In genomic region chr17:29327691-29328090, GRCm38 (mm10) we compare ENCODE assay signal across 15 mouse cellular contexts. TPM values are rescaled to one million over a fixed set of nuclear protein-coding genes. Genes with fewer than 3 reads are reported as not detected.
A peak's percentile ranks its signal among the peaks of the same experiment; 100 is the strongest.
DNase-seq lines count a peak whose midpoint lies in the region; ATAC-seq lines count a peak whose summit lies in the region.
"Had no signal": no experiment of that assay in that cellular context is flagged by ENCODE, and none has a peak within 500 bp of the region (broad histone marks: within the 10 kb centered on the region; RNA-seq: fewer than 3 reads in every experiment).

No protein-coding gene starts in this region.

- H3K27me3 ChIP-seq in hindbrain, embryonic 10.5 days (ENCODE audit: insufficient read depth, poor library complexity, severe bottlenecking): peaks cover 57% of the 10 kb centered on the region
- H3K27me3 ChIP-seq in hindbrain, embryonic 12.5 days: peaks cover 31% of the 10 kb centered on the region
- peaks cover under 1% of the 10 kb centered on the region; the same call in 1 of the 2 replicates for H3K27me3 ChIP-seq in forebrain, embryonic 14.5 days (replicated peaks; ENCODE audit: control insufficient read depth, insufficient read depth, low read length)
- H3K27me3 ChIP-seq in midbrain, embryonic 10.5 days (ENCODE audit: low read depth, poor library complexity, severe bottlenecking): peaks cover 53% of the 10 kb centered on the region
- peaks cover 18% of the 10 kb centered on the region for H3K27me3 ChIP-seq in neural tube, embryonic 13.5 days

- H3K27ac ChIP-seq in hindbrain, embryonic 10.5 days: peak overlapping the region; percentile 87
- H3K27ac ChIP-seq in hindbrain, embryonic 12.5 days: no peak overlapping the region; the same call in 1 of the 2 replicates
- 0 out of 2 replicates have a peak overlapping the region, but pooled peaks have one; percentile 39 for H3K27ac ChIP-seq in forebrain, embryonic 14.5 days (ENCODE audit: low read depth, low read length)
- H3K27ac ChIP-seq in midbrain, embryonic 10.5 days (replicated peaks): peak overlapping the region; percentile 85
- H3K27ac ChIP-seq in neural tube, embryonic 13.5 days (replicated peaks): no peak overlapping the region
- H3K27ac ChIP-seq: embryonic facial prominence, embryonic 12.5 days; liver, embryonic 13.5 days had no signal

- H3K9me3 ChIP-seq in hindbrain, embryonic 10.5 days: no peaks in the 10 kb centered on the region
- no peaks in the 10 kb centered on the region for H3K9me3 ChIP-seq in hindbrain, embryonic 12.5 days (replicated peaks)
- H3K9me3 ChIP-seq in forebrain, embryonic 14.5 days (replicated peaks; ENCODE audit: control insufficient read depth, low read length): no peaks in the 10 kb centered on the region
- H3K9me3 ChIP-seq in midbrain, embryonic 10.5 days (replicated peaks): no peaks in the 10 kb centered on the region
- H3K9me3 ChIP-seq in neural tube, embryonic 13.5 days: no peaks in the 10 kb centered on the region
- H3K9me3 ChIP-seq: embryonic facial prominence, embryonic 12.5 days; heart, embryonic 10.5 days; liver, embryonic 13.5 days had no signal

- H3K36me3 ChIP-seq in hindbrain, embryonic 10.5 days: peaks cover 37% of the 10 kb centered on the region
- peaks cover 28% of the 10 kb centered on the region for H3K36me3 ChIP-seq in hindbrain, embryonic 12.5 days
- peaks cover 26% of the 10 kb centered on the region for H3K36me3 ChIP-seq in forebrain, embryonic 14.5 days (ENCODE audit: control insufficient read depth, insufficient read depth, low read length)
- H3K36me3 ChIP-seq in midbrain, embryonic 10.5 days: peaks cover 29% of the 10 kb centered on the region
- H3K36me3 ChIP-seq in neural tube, embryonic 13.5 days: peaks cover 27% of the 10 kb centered on the region

- 81% methylated on average over 9 of the region's 9 CpGs for WGBS in hindbrain, embryonic 10.5 days
- WGBS in hindbrain, embryonic 12.5 days: 77% methylated on average over 9 of the region's 9 CpGs
- 75% methylated on average over 9 of the region's 9 CpGs for WGBS in forebrain, embryonic 14.5 days
- WGBS in midbrain, embryonic 10.5 days: 79% methylated on average over 9 of the region's 9 CpGs
- WGBS in neural tube, embryonic 13.5 days: 79% methylated on average over 9 of the region's 9 CpGs

- no peak overlapping the region for H3K4me2 ChIP-seq in hindbrain, embryonic 12.5 days (replicated peaks)
- H3K4me2 ChIP-seq in forebrain, embryonic 14.5 days (ENCODE audit: low read length): no peak overlapping the region
- no peak overlapping the region for H3K4me2 ChIP-seq in neural tube, embryonic 13.5 days
- H3K4me2 ChIP-seq: liver, embryonic 13.5 days had no signal

- no peak for ATAC-seq in hindbrain, embryonic 12.5 days (ENCODE audit: low FRiP score)
- no peak for ATAC-seq in forebrain, embryonic 14.5 days
- no peak for ATAC-seq in neural tube, embryonic 13.5 days (ENCODE audit: low read depth)
- ATAC-seq in granulocyte monocyte progenitor cell, adult 5-6 weeks (replicated peaks; ENCODE audit: poor library complexity, severe bottlenecking): no peak
- ATAC-seq: intestine, embryonic 16.5 days had no signal

- H3K9ac ChIP-seq in hindbrain, embryonic 12.5 days: no peak overlapping the region
- H3K9ac ChIP-seq in forebrain, embryonic 14.5 days (ENCODE audit: low read length): no peak overlapping the region
- peak overlapping the region; percentile 59; the same call in 1 of the 2 replicates for H3K9ac ChIP-seq in neural tube, embryonic 13.5 days
- H3K9ac ChIP-seq: embryonic facial prominence, embryonic 12.5 days; liver, embryonic 13.5 days had no signal

- H3K4me3 ChIP-seq in hindbrain, embryonic 10.5 days: no peak overlapping the region
- no peak overlapping the region for H3K4me3 ChIP-seq in hindbrain, embryonic 12.5 days
- H3K4me3 ChIP-seq in forebrain, embryonic 14.5 days (ENCODE audit: low read depth, low read length): no peak overlapping the region
- peak overlapping the region; percentile 52 for H3K4me3 ChIP-seq in midbrain, embryonic 10.5 days
- no peak overlapping the region for H3K4me3 ChIP-seq in neural tube, embryonic 13.5 days
- H3K4me3 ChIP-seq: embryonic facial prominence, embryonic 12.5 days; liver, embryonic 13.5 days had no signal

- H3K4me1 ChIP-seq in hindbrain, embryonic 10.5 days (replicated peaks): peaks cover 40% of the 10 kb centered on the region
- H3K4me1 ChIP-seq in hindbrain, embryonic 12.5 days: peaks cover 34% of the 10 kb centered on the region
- peaks cover 25% of the 10 kb centered on the region for H3K4me1 ChIP-seq in forebrain, embryonic 14.5 days (ENCODE audit: control insufficient read depth, insufficient read depth, low read length)
- H3K4me1 ChIP-seq in midbrain, embryonic 10.5 days: peaks cover 52% of the 10 kb centered on the region
- peaks cover 38% of the 10 kb centered on the region for H3K4me1 ChIP-seq in neural tube, embryonic 13.5 days (replicated peaks)

- no peak for DNase-seq in hindbrain, embryonic 10.5 days (ENCODE audit: low spot score)
- no peak for DNase-seq in forebrain, embryonic 14.5 days (ENCODE audit: low spot score)
- no peak for DNase-seq in midbrain, embryonic 10.5 days (ENCODE audit: low spot score)
- DNase-seq in thymus, postnatal 10 days (ENCODE audit: low spot score in 2 of 2): no peak
- DNase-seq: B cell, adult 2 months; cerebellum, postnatal 36 days; kidney, postnatal 10 days; liver, embryonic 13.5 days; thymus, postnatal 25 days had no signal

RNA-seq across cellular contexts. Expression of gene Pi16, which starts 10.2 kb away (rescaled TPM):
- polyA plus RNA-seq in hindbrain, embryonic 10.5 days (2016; fragmentation: Nextera tagmentation; extraction: Ambion mirVana): 0.71 and 1.1 TPM in 2 replicates
- polyA plus RNA-seq in hindbrain, embryonic 12.5 days (2016; fragmentation: Nextera tagmentation; extraction: Ambion mirVana): 0.97 and 1.2 TPM in 2 replicates
- 1.2 TPM in 2 replicates for polyA plus RNA-seq in forebrain, embryonic 14.5 days (2014; fragmentation: Nextera tagmentation; extraction: Ambion mirVana)
- polyA plus RNA-seq in midbrain, embryonic 10.5 days (2016; fragmentation: Nextera tagmentation; extraction: Ambion mirVana): 0.75 and 0.82 TPM in 2 replicates
- 1.5 and 1.8 TPM in 2 replicates for polyA plus RNA-seq in neural tube, embryonic 13.5 days (2015; fragmentation: Nextera tagmentation; extraction: Ambion mirVana)
- total RNA-seq in granulocyte monocyte progenitor cell, adult 5-6 weeks (2014; fragmentation: Nextera tagmentation): 7.0 and 15.7 TPM in 2 replicates
- 9.9 and 10.8 TPM in 2 replicates for total RNA-seq in granulocyte monocyte progenitor cell, adult 5-6 weeks (2017)

RNA-seq across cellular contexts. Expression of gene Mtch1, which starts 20.0 kb away (rescaled TPM):
- 338 and 391 TPM in 2 replicates for polyA plus RNA-seq in hindbrain, embryonic 10.5 days (2016; fragmentation: Nextera tagmentation; extraction: Ambion mirVana)
- polyA plus RNA-seq in hindbrain, embryonic 12.5 days (2016; fragmentation: Nextera tagmentation; extraction: Ambion mirVana): 438 and 466 TPM in 2 replicates
- polyA plus RNA-seq in forebrain, embryonic 14.5 days (2014; fragmentation: Nextera tagmentation; extraction: Ambion mirVana): 418 and 521 TPM in 2 replicates
- 277 and 318 TPM in 2 replicates for polyA plus RNA-seq in midbrain, embryonic 10.5 days (2016; fragmentation: Nextera tagmentation; extraction: Ambion mirVana)
- polyA plus RNA-seq in neural tube, embryonic 13.5 days (2015; fragmentation: Nextera tagmentation; extraction: Ambion mirVana): 467 and 490 TPM in 2 replicates
- 125 and 132 TPM in 2 replicates for total RNA-seq in granulocyte monocyte progenitor cell, adult 5-6 weeks (2014; fragmentation: Nextera tagmentation)
- 69.5 and 74.3 TPM in 2 replicates for total RNA-seq in granulocyte monocyte progenitor cell, adult 5-6 weeks (2017)

RNA-seq across cellular contexts. Expression of gene Fgd2, which starts 33.0 kb away (rescaled TPM):
- polyA plus RNA-seq in hindbrain, embryonic 10.5 days (2016; fragmentation: Nextera tagmentation; extraction: Ambion mirVana): 5.9 and 7.5 TPM in 2 replicates
- 4.3 and 7.0 TPM in 2 replicates for polyA plus RNA-seq in hindbrain, embryonic 12.5 days (2016; fragmentation: Nextera tagmentation; extraction: Ambion mirVana)
- polyA plus RNA-seq in forebrain, embryonic 14.5 days (2014; fragmentation: Nextera tagmentation; extraction: Ambion mirVana): 3.4 and 6.1 TPM in 2 replicates
- 3.8 and 4.1 TPM in 2 replicates for polyA plus RNA-seq in midbrain, embryonic 10.5 days (2016; fragmentation: Nextera tagmentation; extraction: Ambion mirVana)
- polyA plus RNA-seq in neural tube, embryonic 13.5 days (2015; fragmentation: Nextera tagmentation; extraction: Ambion mirVana): 3.7 and 4.2 TPM in 2 replicates
- 42.8 and 70.9 TPM in 2 replicates for total RNA-seq in granulocyte monocyte progenitor cell, adult 5-6 weeks (2014; fragmentation: Nextera tagmentation)
- total RNA-seq in granulocyte monocyte progenitor cell, adult 5-6 weeks (2017): 23.6 and 30.5 TPM in 2 replicates

RNA-seq across cellular contexts. Expression of gene BC004004, which starts 59.1 kb away (rescaled TPM):
- 58.7 and 68.6 TPM in 2 replicates for polyA plus RNA-seq in hindbrain, embryonic 10.5 days (2016; fragmentation: Nextera tagmentation; extraction: Ambion mirVana)
- 72.5 and 76.9 TPM in 2 replicates for polyA plus RNA-seq in hindbrain, embryonic 12.5 days (2016; fragmentation: Nextera tagmentation; extraction: Ambion mirVana)
- polyA plus RNA-seq in forebrain, embryonic 14.5 days (2014; fragmentation: Nextera tagmentation; extraction: Ambion mirVana): 116 and 123 TPM in 2 replicates
- polyA plus RNA-seq in midbrain, embryonic 10.5 days (2016; fragmentation: Nextera tagmentation; extraction: Ambion mirVana): 62.8 and 67.9 TPM in 2 replicates
- 98.2 and 125 TPM in 2 replicates for polyA plus RNA-seq in neural tube, embryonic 13.5 days (2015; fragmentation: Nextera tagmentation; extraction: Ambion mirVana)
- 97.2 and 127 TPM in 2 replicates for total RNA-seq in granulocyte monocyte progenitor cell, adult 5-6 weeks (2014; fragmentation: Nextera tagmentation)
- total RNA-seq in granulocyte monocyte progenitor cell, adult 5-6 weeks (2017): 67.3 and 108 TPM in 2 replicates

Comparison
In these comparisons a context has a peak if more than half of its experiments do, and no peak if none do; other contexts are left out.
1. H3K27ac ChIP-seq: peak in hindbrain, embryonic 10.5 days (single experiment), forebrain, embryonic 14.5 days (single experiment) and midbrain, embryonic 10.5 days (single experiment); none in hindbrain, embryonic 12.5 days (single experiment) and neural tube, embryonic 13.5 days (single experiment).